Mouse (Mus musculus): Measurements from ENCODE around the gene Slc35c2.

DNA sequence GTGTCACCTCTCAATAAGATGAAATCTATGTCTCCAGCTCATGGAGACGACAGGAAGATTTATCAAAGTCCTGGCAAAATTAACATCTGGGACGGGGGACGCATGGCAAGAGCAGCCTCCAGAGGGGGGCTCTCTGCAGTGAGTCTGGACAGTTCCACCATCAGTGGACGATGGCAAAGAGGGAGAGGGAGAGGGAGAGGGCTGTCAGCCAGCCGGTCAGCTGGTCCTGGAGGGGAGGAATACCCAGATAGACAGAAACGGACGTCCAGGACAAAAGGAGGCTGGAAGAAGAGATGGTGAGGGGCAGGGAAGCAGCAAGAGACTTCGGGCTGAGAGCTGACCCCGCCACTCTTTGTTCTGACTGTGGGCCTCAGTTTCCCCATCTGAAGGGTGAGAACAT is 34.9 kb downstream of the Slc35c2 start:
- TF ChIP-seq POLR2A (IDR thresholded peaks at IDR 0.05; ENCODE audit: extremely low read depth, insufficient read depth, low read length) (no peak), CTCF (IDR thresholded peaks at IDR 0.05; ENCODE audit: extremely low read depth, insufficient read depth, low read length) (no peak)

All from cortical plate, adult 2 months (tissue).